Mouse (Mus musculus) kidney, postnatal 4 days (tissue): ENCODE data around the gene Clca2.
"Not testable (repeated sequence)": the region's sequence is repeated elsewhere in the genome, so short reads cannot be mapped to it uniquely, and the experiment has no call there.

Experiments
- DNase-seq, 2 experiments: peaks; one replicate each; pipeline ENCODE4 v3.0.0; 2021; ENCODE audit warnings: mixed read lengths in 2 of 2

Clca2 gene

DNA sequence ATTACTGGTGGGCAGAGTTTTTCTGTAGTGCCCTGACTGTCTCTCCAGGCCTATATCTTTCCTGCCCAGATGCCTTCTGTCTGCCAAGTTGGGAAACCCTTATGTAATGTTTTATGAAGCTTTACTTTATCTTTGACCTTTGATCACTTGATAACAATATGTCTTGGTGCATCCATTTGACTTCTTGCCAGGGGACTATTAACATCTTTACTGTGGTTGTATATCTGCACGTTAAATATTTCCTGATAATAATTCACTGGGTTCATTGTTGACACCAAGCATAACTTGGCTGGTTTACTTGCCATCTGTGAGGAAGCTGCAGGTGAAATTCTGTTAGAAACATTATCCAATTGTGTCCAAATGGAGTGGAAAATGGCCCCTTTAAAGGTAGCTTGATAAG lies 16.2 kb downstream of the Clca2 start:
- no peak for DNase-seq

DNA sequence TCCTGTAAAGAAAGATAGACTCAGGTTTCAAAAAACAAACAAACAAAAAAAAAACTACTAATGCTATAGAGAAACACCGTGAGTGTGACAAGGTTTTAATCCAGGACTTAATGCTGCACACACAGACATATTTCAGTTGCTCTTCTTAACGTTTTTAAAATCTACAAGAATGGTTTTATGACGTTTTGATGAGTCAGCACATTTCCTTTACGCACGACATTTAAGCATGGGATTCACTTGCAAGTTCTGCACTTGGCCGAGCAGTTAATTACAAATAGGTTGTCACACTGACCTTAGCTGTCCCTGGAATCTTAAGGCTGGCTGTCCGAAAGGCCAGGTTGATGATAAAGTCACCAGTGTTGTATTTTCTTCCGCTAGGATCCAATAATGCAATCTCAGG lies 18.3 kb downstream of the Clca2 start:
- DNase-seq: no peak

DNA sequence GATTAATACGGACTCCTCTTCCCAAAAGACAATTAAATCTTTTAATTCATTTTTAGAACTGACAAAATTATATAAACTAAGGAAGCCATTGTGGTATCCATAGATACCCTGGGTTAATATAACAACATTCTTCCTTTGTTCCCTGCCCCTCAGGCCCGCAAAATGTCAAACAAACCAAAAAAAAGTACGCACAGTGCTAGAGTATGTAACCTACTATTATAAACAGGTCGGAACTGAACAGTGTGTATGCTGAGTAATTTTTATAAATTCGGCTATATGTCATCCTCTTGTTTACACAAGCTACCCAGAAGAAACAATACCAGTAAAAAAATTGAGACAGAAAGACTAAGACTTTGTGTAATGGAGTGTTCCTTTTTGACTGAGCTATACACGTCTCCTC lies 20.8 kb downstream of the Clca2 start:
- no peak for DNase-seq

DNA sequence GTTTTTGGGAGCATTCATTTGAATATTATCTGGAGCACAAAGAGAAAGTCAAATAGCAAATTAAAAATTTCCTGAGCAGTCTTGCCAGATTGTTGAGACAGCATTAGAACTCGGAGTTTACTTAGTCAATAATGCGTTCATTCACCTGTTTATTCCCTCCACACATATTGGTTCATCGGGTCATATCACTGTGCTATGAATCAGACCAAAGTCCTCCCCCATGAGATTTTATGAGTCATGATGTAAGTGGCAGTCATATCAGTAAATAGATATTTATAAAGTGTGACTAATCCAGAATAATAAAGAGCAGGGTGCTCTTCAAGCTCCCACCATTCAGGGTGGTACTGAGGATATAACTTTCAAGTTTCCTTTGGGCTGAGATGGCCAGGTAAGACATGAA lies 26.9 kb downstream of the Clca2 start:
- DNase-seq: no peak

DNA sequence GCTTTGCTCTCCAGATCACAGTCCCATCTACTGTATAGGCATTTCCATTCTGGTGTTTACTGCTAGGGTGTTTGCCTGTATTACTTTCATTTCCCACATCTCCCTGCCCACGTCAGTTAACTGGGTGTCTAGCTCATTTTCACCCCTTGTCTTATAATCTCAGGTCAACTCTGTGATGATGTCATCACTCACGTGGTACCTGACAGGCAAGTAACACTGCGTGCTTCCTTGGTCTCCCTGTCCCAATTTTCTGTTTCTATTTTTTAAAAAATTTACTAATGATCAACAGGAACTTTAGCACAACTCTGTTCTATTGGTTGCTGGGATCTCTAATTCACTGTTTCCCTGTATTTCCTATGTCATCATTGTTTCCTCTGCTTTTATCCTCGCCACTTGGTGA lies 30.3 kb downstream of the Clca2 start:
- no peak for DNase-seq

DNA sequence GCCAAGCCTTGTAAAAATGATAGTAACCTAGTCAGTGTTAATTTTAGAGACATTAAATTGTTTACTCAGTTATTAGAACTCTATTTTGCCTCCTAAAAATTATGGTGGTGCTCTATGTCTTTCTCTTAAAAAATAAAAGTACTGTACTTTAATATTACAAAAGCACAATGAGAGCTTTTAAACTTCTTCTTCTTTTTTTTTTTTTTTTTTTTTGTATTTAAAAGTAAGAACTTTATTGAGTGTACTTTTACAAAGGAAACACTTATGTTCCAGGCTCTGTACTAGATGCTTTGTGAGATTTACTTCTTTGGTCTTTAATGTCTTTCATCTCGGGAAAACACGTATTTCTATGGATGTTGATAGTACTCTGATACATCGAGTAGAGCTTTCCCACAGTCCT lies 44.1 kb downstream of the Clca2 start:
- DNase-seq: not testable (repeated sequence)

DNA sequence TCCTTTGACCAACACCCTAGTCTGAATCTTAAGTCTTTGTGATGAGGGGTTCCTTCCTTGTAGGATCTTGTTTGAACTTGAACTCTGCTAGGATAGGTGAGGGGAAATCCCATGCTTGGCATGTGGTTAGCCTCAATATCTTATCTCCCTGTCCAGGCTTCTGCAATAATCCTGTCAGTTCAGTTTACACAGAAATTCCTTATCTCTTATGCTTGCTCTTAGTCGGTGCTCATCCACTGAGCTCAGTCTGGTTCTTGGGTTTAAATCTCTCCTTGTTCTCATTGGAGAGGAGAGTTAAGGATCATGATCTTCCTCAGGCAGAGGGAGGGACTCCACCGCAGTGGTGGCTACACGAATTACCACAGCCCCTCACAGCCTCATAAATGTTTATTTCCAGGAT lies 49.4 kb downstream of the Clca2 start:
- DNase-seq: no peak

DNA sequence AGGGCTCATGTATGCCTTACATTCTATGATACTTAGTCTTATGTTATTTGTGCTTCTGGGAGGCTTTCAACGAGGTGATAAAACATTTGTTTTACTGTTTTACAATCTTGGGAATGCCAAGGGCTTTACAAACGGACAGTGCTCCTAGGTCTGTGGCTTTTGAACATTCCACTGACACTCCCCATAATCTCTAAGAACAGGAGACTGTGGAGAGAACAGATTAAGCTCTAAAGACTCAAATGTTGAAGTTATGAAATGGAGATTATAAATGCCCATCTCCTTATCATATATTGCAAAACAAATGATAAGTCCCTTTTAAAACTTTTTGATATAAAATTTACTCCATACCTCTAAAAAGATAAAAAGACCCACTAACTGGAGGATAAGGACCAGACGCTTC lies 60.4 kb downstream of the Clca2 start:
- DNase-seq: no peak

DNA sequence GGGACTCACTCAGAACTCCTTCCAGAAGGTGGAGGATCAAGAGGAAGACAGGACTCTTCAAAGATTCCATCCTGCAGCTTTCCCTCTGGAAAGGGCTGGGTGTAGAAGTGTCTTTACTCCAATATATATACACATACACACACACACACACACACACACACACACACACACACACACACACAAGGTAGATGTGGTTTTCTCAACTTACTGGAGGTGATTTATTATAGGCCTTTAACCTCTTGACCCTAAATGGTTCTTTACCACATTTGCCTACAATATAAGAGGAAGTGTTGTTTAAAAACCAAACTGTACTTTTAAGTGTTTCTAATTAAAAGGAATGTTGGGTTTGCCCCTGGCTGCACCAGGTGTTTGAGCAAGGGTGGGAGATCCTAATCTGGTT lies 66.6 kb downstream of the Clca2 start, which contains the start of gene Clca1:
TSS of gene Clca1 (minus strand) at position 101 of the 400 bp plus-strand sequence.
- no peak for DNase-seq

DNA sequence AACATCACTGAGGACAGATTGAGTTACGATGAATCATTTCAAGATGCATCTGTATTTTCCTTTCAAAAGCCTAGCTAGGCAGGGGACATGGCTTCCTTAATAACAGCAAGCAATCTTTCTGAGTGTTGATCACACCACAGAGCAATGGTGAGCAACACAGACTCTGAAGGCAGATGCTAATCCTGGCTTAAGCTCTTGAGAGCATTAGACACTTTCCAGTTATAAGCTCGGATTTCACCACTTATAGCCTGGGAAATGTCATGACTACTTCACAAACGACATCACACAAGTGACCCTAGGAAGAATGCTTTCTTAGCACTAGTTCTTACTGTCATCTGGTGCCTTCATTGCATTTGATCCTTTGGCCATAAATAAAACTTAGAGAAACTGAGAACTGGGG lies 71.2 kb downstream of the Clca2 start:
- no peak for DNase-seq

DNA sequence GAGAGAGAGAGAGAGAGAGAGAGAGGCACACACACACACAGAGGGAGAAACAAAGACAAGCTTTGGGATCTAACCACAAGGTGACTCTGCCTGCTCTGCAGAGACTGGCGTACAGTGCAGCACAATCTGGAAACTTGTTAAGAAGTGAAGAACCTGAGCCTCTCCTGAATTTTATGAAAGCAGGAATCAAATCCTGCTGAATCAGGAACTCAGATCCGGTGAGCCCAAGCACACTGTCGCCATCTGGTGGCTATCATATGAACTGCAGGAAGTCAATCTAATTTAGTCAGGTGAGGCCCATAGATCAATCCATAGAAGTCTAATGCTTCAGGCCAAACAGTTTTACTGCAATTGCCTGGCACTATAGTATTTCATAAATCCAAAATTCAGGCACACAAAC lies 72.5 kb downstream of the Clca2 start:
- DNase-seq: peak; percentile 56 to 60
